Mouse (Mus musculus) MEL (cell line): ENCODE data around the gene Sdc3. TPM values are rescaled to one million over a fixed set of nuclear protein-coding genes. Genes with fewer than 3 reads are reported as not detected.
A peak's percentile ranks its signal among the peaks of the same experiment; 100 is the strongest.

Source experiments
- DNase-seq: peaks from one replicate; pipeline ENCODE4 v3.0.0; 2011; ENCODE audit warnings: low read depth, low spot score
- H3K27ac ChIP-seq: 2 replicates; pipeline ENCODE4 v1.5.1; 2012; ENCODE audit warnings: low read depth, mild to moderate bottlenecking, control low read depth, low read length, moderate library complexity; ENCODE audit not compliant: control insufficient read depth
- H3K27me3 ChIP-seq, 2 experiments: fragments of 150-350 bp in 1 of 2; sonication (generic) in 1 of 2; 2 replicates each; pipeline ENCODE4 v1.6.1; 2012; ENCODE audit warnings: low read length in 2 of 2, mild to moderate bottlenecking in 2 of 2, improper control_type of control experiment in 1 of 2, moderate library complexity in 1 of 2; ENCODE audit not compliant: insufficient read depth in 2 of 2, control insufficient read depth in 1 of 2
- H3K36me3 ChIP-seq, 2 experiments: 2 replicates each; pipeline ENCODE4 v1.6.1; 2012 to 2014; ENCODE audit warnings: low read length in 2 of 2, improper control_type of control experiment in 1 of 2, inconsistent platforms in 1 of 2, mild to moderate bottlenecking in 1 of 2; ENCODE audit not compliant: insufficient read depth in 2 of 2, control insufficient read depth in 1 of 2
- H3K4me1 ChIP-seq, 2 experiments: fragments of 150-350 bp in 1 of 2; sonication (generic) in 1 of 2; 2 replicates each; pipeline ENCODE4 v1.6.1; 2012; ENCODE audit warnings: low read length in 2 of 2, improper control_type of control experiment in 1 of 2, mild to moderate bottlenecking in 1 of 2; ENCODE audit not compliant: insufficient read depth in 2 of 2, control insufficient read depth in 1 of 2
- H3K4me3 ChIP-seq, 2 experiments: fragments of 150-350 bp in 1 of 2; sonication (generic) in 1 of 2; 2 replicates each; pipeline ENCODE4 v1.5.1; 2012; ENCODE audit warnings: low read depth in 2 of 2, low read length in 2 of 2, mild to moderate bottlenecking in 2 of 2, moderate library complexity in 2 of 2, control low read depth in 1 of 2, improper control_type of control experiment in 1 of 2; ENCODE audit not compliant: control insufficient read depth in 1 of 2, insufficient read depth in 1 of 2
- H3K79me2 ChIP-seq: 2 replicates; pipeline ENCODE4 v1.6.1; 2012; ENCODE audit warnings: mild to moderate bottlenecking, low read length, moderate library complexity; ENCODE audit not compliant: control insufficient read depth, poor library complexity, insufficient read depth
- H3K9ac ChIP-seq: 2 replicates; pipeline ENCODE4 v1.6.1; 2012; ENCODE audit warnings: low read depth, mild to moderate bottlenecking, control low read depth, low read length, moderate library complexity; ENCODE audit not compliant: control insufficient read depth, poor library complexity, severe bottlenecking
- H3K9me3 ChIP-seq: fragments of 150-350 bp; sonication (generic); replicated peaks from 2 replicates; pipeline ENCODE4 v1.6.1; 2012; ENCODE audit warnings: mild to moderate bottlenecking, low read length, improper control_type of control experiment, moderate library complexity; ENCODE audit not compliant: insufficient read depth
- CHD1 ChIP-seq: IDR thresholded peaks from 2 replicates; pipeline ENCODE4 v1.6.1; 2012; ENCODE audit warnings: low read depth, mild to moderate bottlenecking, inconsistent platforms, low read length, improper control_type of control experiment
- CHD2 ChIP-seq: IDR thresholded peaks from 2 replicates; pipeline ENCODE4 v1.6.1; 2011; ENCODE audit warnings: low read length, improper control_type of control experiment
- E2F4 ChIP-seq: IDR thresholded peaks from 2 replicates; pipeline ENCODE4 v1.6.1; 2011; ENCODE audit warnings: low read depth, low read length, improper control_type of control experiment, borderline replicate concordance
- ELF1 ChIP-seq: IDR thresholded peaks from 2 replicates; pipeline ENCODE4 v1.6.1; 2014; ENCODE audit warnings: low read depth, mild to moderate bottlenecking, inconsistent platforms, low read length, improper control_type of control experiment, moderate library complexity
- EP300 ChIP-seq, 2 experiments: IDR thresholded peaks; 2 replicates each; pipeline ENCODE4 v1.6.1; 2011; ENCODE audit warnings: improper control_type of control experiment in 2 of 2, low read length in 2 of 2, low read depth in 1 of 2, mild to moderate bottlenecking in 1 of 2
- GABPA ChIP-seq: IDR thresholded peaks from 2 replicates; pipeline ENCODE4 v1.6.1; 2012; ENCODE audit warnings: low read depth, mild to moderate bottlenecking, inconsistent platforms, low read length, improper control_type of control experiment, moderate library complexity
- GATA1 ChIP-seq: IDR thresholded peaks from 2 replicates; pipeline ENCODE4 v1.6.1; 2011; ENCODE audit warnings: low read depth, low read length, improper control_type of control experiment
- HCFC1 ChIP-seq: IDR thresholded peaks from 2 replicates; pipeline ENCODE4 v1.6.1; 2012; ENCODE audit warnings: low read depth, mild to moderate bottlenecking, inconsistent platforms, low read length, improper control_type of control experiment, moderate library complexity
- MAFK ChIP-seq: IDR thresholded peaks from 2 replicates; pipeline ENCODE4 v1.6.1; 2011; ENCODE audit warnings: low read depth, mild to moderate bottlenecking, low read length, improper control_type of control experiment, borderline replicate concordance
- MAX ChIP-seq: IDR thresholded peaks from 2 replicates; pipeline ENCODE4 v1.6.1; 2011; ENCODE audit warnings: low read length, improper control_type of control experiment
- MEF2A ChIP-seq: IDR thresholded peaks from 2 replicates; pipeline ENCODE4 v1.6.1; 2014; ENCODE audit warnings: low read depth, mild to moderate bottlenecking, inconsistent platforms, low read length, improper control_type of control experiment; ENCODE audit not compliant: poor library complexity, insufficient replicate concordance, severe bottlenecking; ENCODE audit errors: extremely low read depth
- MXI1 ChIP-seq: IDR thresholded peaks from 2 replicates; pipeline ENCODE4 v1.6.1; 2011; ENCODE audit warnings: mild to moderate bottlenecking, low read depth, low read length, improper control_type of control experiment
- MYB ChIP-seq: IDR thresholded peaks from 2 replicates; pipeline ENCODE4 v1.6.1; 2011; ENCODE audit warnings: mild to moderate bottlenecking, low read depth, low read length, improper control_type of control experiment
- MYC ChIP-seq: IDR thresholded peaks from 2 replicates; pipeline ENCODE4 v1.6.1; 2011; ENCODE audit warnings: low read depth, mild to moderate bottlenecking, low read length, improper control_type of control experiment, moderate library complexity
- NELFE ChIP-seq: IDR thresholded peaks from 2 replicates; pipeline ENCODE4 v1.6.1; 2011; ENCODE audit warnings: low read depth, low read length, improper control_type of control experiment
- POLR2A ChIP-seq, 2 experiments: IDR thresholded peaks; 2 replicates each; pipeline ENCODE4 v1.6.1; 2011 to 2012; ENCODE audit warnings: low read length in 2 of 2, mild to moderate bottlenecking in 2 of 2, control low read depth in 1 of 2, improper control_type of control experiment in 1 of 2, low read depth in 1 of 2, moderate library complexity in 1 of 2; ENCODE audit not compliant: control insufficient read depth in 1 of 2, insufficient read depth in 1 of 2, poor library complexity in 1 of 2
- POLR2AphosphoS5 ChIP-seq: IDR thresholded peaks from 2 replicates; pipeline ENCODE4 v1.6.1; 2012; ENCODE audit warnings: low read depth, borderline replicate concordance, mild to moderate bottlenecking, inconsistent platforms, low read length, moderate library complexity, mixed read lengths
- RAD21 ChIP-seq: IDR thresholded peaks from 2 replicates; pipeline ENCODE4 v1.6.1; 2011; ENCODE audit warnings: mild to moderate bottlenecking, low read depth, low read length, improper control_type of control experiment
- SIN3A ChIP-seq: IDR thresholded peaks from 2 replicates; pipeline ENCODE4 v1.6.1; 2012; ENCODE audit warnings: low read length, improper control_type of control experiment, inconsistent platforms
- SMC3 ChIP-seq: IDR thresholded peaks from 2 replicates; pipeline ENCODE4 v1.6.1; 2011; ENCODE audit warnings: low read depth, low read length, improper control_type of control experiment
- TBP ChIP-seq: IDR thresholded peaks from 2 replicates; pipeline ENCODE4 v1.8.0; 2011; ENCODE audit warnings: low read depth, low read length, improper control_type of control experiment
- TCF12 ChIP-seq: IDR thresholded peaks from 2 replicates; pipeline ENCODE4 v1.6.1; 2014; ENCODE audit warnings: low read depth, mild to moderate bottlenecking, inconsistent platforms, low read length, improper control_type of control experiment, moderate library complexity
- UBTF ChIP-seq: IDR thresholded peaks from 2 replicates; pipeline ENCODE4 v1.6.1; 2012; ENCODE audit warnings: low read depth, mild to moderate bottlenecking, inconsistent platforms, low read length, improper control_type of control experiment, moderate library complexity, borderline replicate concordance; ENCODE audit not compliant: insufficient read depth
- USF1 ChIP-seq: IDR thresholded peaks from 2 replicates; pipeline ENCODE4 v1.6.1; 2014; ENCODE audit warnings: low read depth, mild to moderate bottlenecking, inconsistent platforms, low read length, improper control_type of control experiment, moderate library complexity
- USF2 ChIP-seq, 2 experiments: IDR thresholded peaks; 2 replicates each; pipeline ENCODE4 v1.6.1; 2011 to 2012; ENCODE audit warnings: improper control_type of control experiment in 2 of 2, low read length in 2 of 2, borderline replicate concordance in 1 of 2, inconsistent platforms in 1 of 2, low read depth in 1 of 2, mild to moderate bottlenecking in 1 of 2; ENCODE audit not compliant: insufficient read depth in 1 of 2
- ZKSCAN1 ChIP-seq: IDR thresholded peaks from 2 replicates; pipeline ENCODE4 v1.6.1; 2012; ENCODE audit warnings: low read depth, mild to moderate bottlenecking, inconsistent platforms, low read length, improper control_type of control experiment, moderate library complexity
- ZMIZ1 ChIP-seq: IDR thresholded peaks from 2 replicates; pipeline ENCODE4 v1.6.1; 2012; ENCODE audit warnings: low read depth, mild to moderate bottlenecking, inconsistent platforms, low read length, improper control_type of control experiment, moderate library complexity
- ZNF384 ChIP-seq: IDR thresholded peaks from 2 replicates; pipeline ENCODE4 v1.6.1; 2012; ENCODE audit warnings: low read depth, mild to moderate bottlenecking, inconsistent platforms, low read length, improper control_type of control experiment
- polyA plus RNA-seq, 2 experiments: library from polyadenylated mRNA; stranded (reverse) in 1 of 2; unstranded in 1 of 2; fragments of >175 nt in 1 of 2; fragments of >200 nt in 1 of 2; gene quantifications; 2 replicates each; pipeline versions ENCODE4 v1.2.1 to v1.2.4; 2012; ENCODE audit warnings: low replicate concordance in 2 of 2, low read depth in 1 of 2; ENCODE audit not compliant: insufficient read length in 2 of 2, insufficient read depth in 1 of 2, missing spikeins in 1 of 2
- total RNA-seq: library from RNA; depleted of rRNA; stranded (reverse); fragments of 300-350 nt; gene quantifications from 2 replicates; pipeline ENCODE4 v1.2.3, GENCODE M21; 2012

Sdc3 gene
- total and polyA plus RNA-seq, 3 experiments: 0.46 to 6.7 TPM; not detected in 1

- H3K9me3 ChIP-seq: no peaks in the 10 kb centered on the region
- H3K79me2 ChIP-seq: no peaks in the 10 kb centered on the region
- peak overlapping the region; percentile 4 to 19; a peak in 1 of 4 replicates for H3K4me3 ChIP-seq
- H3K27me3 ChIP-seq: peaks cover 0 to 6% of the 10 kb centered on the region in 2 experiments; a peak in 2 of 4 replicates
- no peak for DNase-seq
- no peaks in the 10 kb centered on the region for H3K36me3 ChIP-seq
- H3K27ac ChIP-seq: no peak overlapping the region
- no peaks in the 10 kb centered on the region for H3K4me1 ChIP-seq
- no peak overlapping the region for H3K9ac ChIP-seq
- TF ChIP-seq USF2 (IDR thresholded peaks at IDR 0.05; ENCODE audit: borderline replicate concordance in 1 of 2, insufficient read depth in 1 of 2, low read depth in 1 of 2, low read length in 2 of 2) (no peak), TBP (no peak), CHD1 (no peak), MAFK (no peak), RAD21 (no peak), POLR2A (IDR thresholded peaks at IDR 0.05; ENCODE audit: control insufficient read depth in 1 of 2, insufficient read depth in 1 of 2, low read depth in 1 of 2, low read length in 2 of 2, poor library complexity in 1 of 2) (no peak), NELFE (no peak), ZNF384 (no peak), SMC3 (no peak), ZMIZ1 (no peak), GATA1 (no peak), E2F4 (no peak), EP300 (IDR thresholded peaks at IDR 0.05; ENCODE audit: low read depth in 1 of 2, low read length in 2 of 2) (no peak), ZKSCAN1 (no peak), MYB (no peak), UBTF (no peak), USF1 (no peak)
Measured at GRCm38 (mm10) chr4:130791811-130792375, 444 bp upstream of the Sdc3 start.

GRCm38 (mm10) chr4:130793180-130793501, 804 bp downstream of the Sdc3 start:
- no peak for TF ChIP-seq HCFC1
- no peak for TF ChIP-seq POLR2AphosphoS5
- no peak for TF ChIP-seq MYC
- TF ChIP-seq CHD2: no peak
- TF ChIP-seq MAX: no peak
- no peak for TF ChIP-seq GABPA
- TF ChIP-seq ELF1: no peak
- no peak for TF ChIP-seq EP300 (IDR thresholded peaks at IDR 0.05; ENCODE audit: low read depth in 1 of 2, low read length in 2 of 2)
- no peak for TF ChIP-seq TCF12
- TF ChIP-seq MXI1: no peak
- no peak for TF ChIP-seq MEF2A
- no peak for TF ChIP-seq SMC3
- TF ChIP-seq USF2 (IDR thresholded peaks at IDR 0.05; ENCODE audit: borderline replicate concordance in 1 of 2, insufficient read depth in 1 of 2, low read depth in 1 of 2, low read length in 2 of 2): no peak
- TF ChIP-seq SIN3A: no peak
- Histone ChIP-seq H3K9me3 (no peaks in the 10 kb centered on the region), H3K4me3 (peak overlapping the region in 1 of 2 experiments; percentile 38; a peak in 2 of 4 replicates), H3K27ac (no peak overlapping the region), H3K36me3 (no peaks in the 10 kb centered on the region), H3K27me3 (peaks cover 0 to 6% of the 10 kb centered on the region in 2 experiments; a peak in 2 of 4 replicates), H3K9ac (no peak overlapping the region), H3K79me2 (no peaks in the 10 kb centered on the region), H3K4me1 (no peaks in the 10 kb centered on the region)
- no peak for DNase-seq
